Mouse (Mus musculus) cerebellum, adult 2 months (tissue): Measurements from ENCODE around the gene Pip5k1a. TPM values are rescaled to one million over a fixed set of nuclear protein-coding genes. Genes with fewer than 3 reads are reported as not detected.
"Not testable (repeated sequence)": the region's sequence is repeated elsewhere in the genome, so short reads cannot be mapped to it uniquely, and the experiment has no call there.

ENCODE experiments used
- DNase-seq, 2 experiments: peaks; one replicate each; pipeline ENCODE4 v3.0.0; 2021
- H3K27ac ChIP-seq: fragments of 200-500 bp; 2 replicates; pipeline ENCODE4 v1.5.1; 2012; ENCODE audit warnings: low read length, control low read depth, inconsistent platforms; ENCODE audit not compliant: insufficient read depth
- H3K27me3 ChIP-seq: fragments of 200-500 bp; 2 replicates; pipeline ENCODE4 v1.6.1; 2012; ENCODE audit warnings: inconsistent platforms, mild to moderate bottlenecking, low read length, moderate library complexity; ENCODE audit not compliant: control insufficient read depth, insufficient read depth
- H3K4me1 ChIP-seq: fragments of 200-500 bp; 2 replicates; pipeline ENCODE4 v1.6.1; 2011; ENCODE audit warnings: low read length; ENCODE audit not compliant: control insufficient read depth, insufficient read depth
- H3K4me3 ChIP-seq: fragments of 200-500 bp; replicated peaks from 2 replicates; pipeline ENCODE3; 2011; ENCODE audit warnings: mild to moderate bottlenecking, low read depth, low read length, control low read depth; ENCODE audit not compliant: insufficient read depth
- CTCF ChIP-seq: fragments of 200-500 bp; IDR thresholded peaks from 2 replicates; pipeline ENCODE4 v1.5.1; 2011; ENCODE audit warnings: low read depth, mild to moderate bottlenecking, control low read depth, low read length, moderate library complexity, borderline replicate concordance; ENCODE audit not compliant: insufficient read depth
- POLR2A ChIP-seq: fragments of 200-500 bp; IDR thresholded peaks from 2 replicates; pipeline ENCODE4 v1.6.1; 2011; ENCODE audit warnings: low read length, control low read depth, borderline replicate concordance; ENCODE audit not compliant: insufficient read depth
- WGBS: fragments of 180-500 bp; shearing (Covaris S2); methylation state at CpG from one replicate; pipeline ENCODE4 v1.1.7; 2018; 5-methylcytosine and 5-hydroxymethylcytosine counted together
- polyA plus RNA-seq: library from polyadenylated mRNA; depleted of rRNA; stranded (reverse); fragments of >200 nt; gene quantifications from 2 replicates; pipeline ENCODE4 v1.2.3, GENCODE M21; 2012

The Pip5k1a gene
- polyA plus RNA-seq, 1 experiment = 26.6 TPM

DNA sequence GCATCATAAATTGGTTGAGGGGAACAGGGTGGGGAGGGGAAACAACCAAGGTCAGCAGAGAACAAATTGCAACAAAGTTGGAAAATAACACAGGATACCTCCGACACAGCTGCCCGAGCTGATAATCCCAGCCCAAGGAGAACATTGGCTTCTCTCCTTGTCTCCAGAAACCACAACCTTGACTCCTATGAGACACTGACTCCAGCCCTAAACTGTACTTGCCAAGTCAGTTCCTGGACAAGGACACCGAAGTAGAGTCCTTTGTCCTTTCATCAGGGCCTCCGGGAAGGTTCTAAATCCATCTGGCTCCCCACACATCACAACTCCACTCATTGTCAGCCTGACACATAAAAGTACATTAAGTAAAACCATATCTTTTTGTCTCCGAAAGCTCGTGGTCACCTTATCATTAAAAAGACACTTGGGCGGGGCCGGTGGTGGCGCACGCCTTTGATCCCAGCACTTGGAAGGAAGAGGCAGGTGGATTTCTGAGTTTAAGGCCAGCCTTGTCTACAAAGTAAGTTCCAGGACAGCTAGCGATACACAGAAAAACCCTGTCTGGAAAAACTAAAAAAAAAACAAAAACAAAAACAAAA is 60.2 kb downstream of the Pip5k1a start:
- H3K27me3 ChIP-seq = no peaks in the 10 kb centered on the region
- no peaks in the 10 kb centered on the region for H3K4me1 ChIP-seq
- no peak for DNase-seq
- TF ChIP-seq CTCF (no peak), POLR2A (no peak)
- 84% methylated on average over 11 of the region's 11 CpGs for WGBS
- no peak overlapping the region for H3K4me3 ChIP-seq
- H3K27ac ChIP-seq = no peak overlapping the region

DNA sequence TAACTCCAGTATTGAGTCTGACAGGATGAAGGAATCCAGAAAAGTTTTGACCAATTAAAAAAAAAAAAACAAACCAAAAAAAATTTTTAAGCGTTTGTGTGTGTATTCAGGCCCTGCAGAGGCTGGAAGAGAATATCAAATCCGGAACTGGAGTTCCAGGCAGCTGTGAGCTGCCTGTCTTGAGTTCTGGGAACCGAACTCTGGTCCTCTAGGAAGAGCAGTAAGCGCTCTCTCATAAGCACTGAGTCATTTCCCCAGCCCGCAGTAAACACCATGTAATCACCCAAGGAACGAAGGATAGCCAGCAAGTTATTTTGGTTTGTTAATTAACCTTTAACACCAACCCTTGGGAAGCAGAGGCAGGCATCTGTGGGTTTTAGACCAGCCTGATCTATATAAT is 63.5 kb downstream of the Pip5k1a start:
- H3K27me3 ChIP-seq = no peaks in the 10 kb centered on the region
- no peak overlapping the region for H3K4me3 ChIP-seq
- no peak overlapping the region for H3K27ac ChIP-seq
- WGBS = 82% methylated on average over 6 of the region's 6 CpGs
- TF ChIP-seq CTCF (no peak), POLR2A (no peak)
- H3K4me1 ChIP-seq = no peaks in the 10 kb centered on the region; the same call in none of the 2 replicates
- DNase-seq = no peak

DNA sequence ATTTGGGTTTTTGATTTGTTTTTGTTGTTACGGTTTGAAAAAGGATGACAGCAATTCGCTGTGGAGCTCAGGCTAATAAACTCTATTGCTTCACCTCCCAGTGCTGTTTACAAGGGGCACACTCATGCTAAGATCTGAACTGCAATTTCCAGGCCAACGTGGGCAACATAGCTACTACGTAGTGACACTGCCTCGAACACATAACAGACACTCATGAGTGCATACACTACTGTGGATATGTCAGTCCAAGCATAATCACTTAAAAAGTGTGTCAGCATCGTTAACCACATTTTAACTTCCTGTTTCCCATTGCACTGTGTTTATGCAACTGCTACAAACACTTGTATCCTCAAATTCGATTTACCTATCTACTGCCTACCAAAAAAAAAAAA is 63.9 kb downstream of the Pip5k1a start:
- Histone ChIP-seq H3K4me3 (peak overlapping the region; percentile 68), H3K27ac (peak overlapping the region; percentile 4; the same call in 1 of the 2 replicates), H3K27me3 (no peaks in the 10 kb centered on the region), H3K4me1 (no peaks in the 10 kb centered on the region; the same call in none of the 2 replicates)
- no peak for DNase-seq
- WGBS = 24% methylated on average over 7 of the region's 7 CpGs
- no peak for TF ChIP-seq POLR2A
- TF ChIP-seq CTCF = no peak

DNA sequence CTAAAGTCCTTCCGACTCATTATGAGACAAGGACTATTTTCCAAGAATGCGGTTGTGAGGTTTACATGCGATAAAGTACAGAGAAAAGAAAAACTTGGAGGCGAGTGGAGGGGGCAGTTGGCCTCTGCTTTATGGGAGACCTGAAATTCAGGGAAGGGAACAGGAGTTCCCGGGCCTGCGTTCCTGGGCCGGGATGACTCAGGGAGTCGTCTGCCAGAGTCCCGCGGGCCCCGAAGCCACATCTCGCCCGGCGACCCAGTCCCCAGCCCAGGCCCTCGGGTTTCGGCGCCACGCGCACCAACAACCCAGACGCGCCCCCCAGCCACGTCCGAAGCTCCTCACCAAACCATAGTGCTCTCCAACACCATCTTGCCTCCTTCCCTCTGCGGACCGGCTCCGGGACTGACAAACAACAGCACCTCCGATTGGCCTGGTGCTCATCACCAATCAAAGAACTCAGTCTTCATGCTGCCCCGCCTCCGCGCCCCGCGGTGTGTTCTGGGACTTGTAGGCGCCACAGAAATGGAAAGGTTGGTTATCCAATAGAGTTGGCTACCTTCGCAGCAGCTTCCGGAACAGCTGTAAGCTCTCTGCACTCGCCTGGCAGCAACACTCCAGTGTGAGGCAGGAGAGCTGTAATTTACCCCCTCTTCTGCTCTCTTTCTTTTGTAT is 64.4 kb downstream of the Pip5k1a start, which contains the start of gene Psmd4:
TSS of gene Psmd4 (minus strand) at position 449 of the 672 bp plus-strand sequence.
- peak within 1 kb of the TSS; percentile 35 for H3K27ac ChIP-seq
- peak; percentile 98 for TF ChIP-seq POLR2A
- TF ChIP-seq CTCF = no peak
- under 1% methylated on average over 36 of the region's 36 CpGs for WGBS
- DNase-seq = peak; percentile 97
- H3K4me1 ChIP-seq = no peaks in the 10 kb centered on the region; the same call in none of the 2 replicates
- no peaks in the 10 kb centered on the region for H3K27me3 ChIP-seq
- peak within 1 kb of the TSS; percentile 68 for H3K4me3 ChIP-seq

DNA sequence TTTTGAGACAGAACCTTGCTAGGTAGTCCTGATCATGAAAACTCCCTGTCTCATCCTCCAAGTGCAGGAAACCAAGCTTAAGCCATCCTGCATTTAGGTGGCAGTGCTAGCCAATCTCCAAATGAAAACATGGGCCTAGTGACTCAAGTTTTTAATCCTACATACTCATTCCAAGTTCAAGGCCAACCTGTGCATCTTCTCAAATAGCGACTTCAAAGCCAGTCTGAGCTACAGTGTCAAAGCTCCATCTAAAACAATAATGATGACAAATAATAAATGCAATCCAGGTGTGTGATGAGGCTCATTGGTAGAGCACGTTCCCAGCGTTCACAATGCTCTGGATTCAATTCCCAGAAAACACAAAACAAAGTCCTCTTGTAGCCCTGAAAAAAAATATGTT is 65.1 kb downstream of the Pip5k1a start:
- WGBS = 14% methylated on average over 3 of the region's 3 CpGs
- Histone ChIP-seq H3K4me3 (peak overlapping the region; percentile 68), H3K27me3 (no peaks in the 10 kb centered on the region), H3K4me1 (peaks cover 1% of the 10 kb centered on the region), H3K27ac (no peak overlapping the region)
- no peak for DNase-seq
- TF ChIP-seq CTCF (no peak), POLR2A (no peak)

DNA sequence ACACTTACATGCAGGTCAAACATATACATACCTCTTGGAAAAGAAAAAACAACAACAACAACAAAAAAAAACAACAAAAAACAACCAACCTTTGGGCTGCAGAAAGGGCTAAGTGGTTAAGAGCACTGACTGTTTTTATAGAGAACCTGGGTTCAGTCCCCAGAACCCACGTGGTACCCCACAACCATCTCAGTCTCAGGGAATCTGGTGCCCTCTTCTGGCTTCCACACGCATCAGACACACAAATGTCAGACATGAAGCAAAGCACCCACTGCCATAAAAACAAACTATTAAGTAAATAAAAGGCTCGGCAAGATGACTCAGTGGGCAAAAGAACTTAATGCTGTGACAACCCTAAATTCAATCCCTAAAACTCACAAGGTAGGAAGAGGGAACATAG is 76.8 kb downstream of the Pip5k1a start:
- Histone ChIP-seq H3K4me3 (no peak overlapping the region), H3K4me1 (peaks cover 3% of the 10 kb centered on the region; the same call in 1 of the 2 replicates), H3K27ac (no peak overlapping the region), H3K27me3 (no peaks in the 10 kb centered on the region)
- no peak for DNase-seq
- no peak for TF ChIP-seq CTCF
- no peak for TF ChIP-seq POLR2A
- WGBS = 70% methylated on average over 3 of the region's 3 CpGs

DNA sequence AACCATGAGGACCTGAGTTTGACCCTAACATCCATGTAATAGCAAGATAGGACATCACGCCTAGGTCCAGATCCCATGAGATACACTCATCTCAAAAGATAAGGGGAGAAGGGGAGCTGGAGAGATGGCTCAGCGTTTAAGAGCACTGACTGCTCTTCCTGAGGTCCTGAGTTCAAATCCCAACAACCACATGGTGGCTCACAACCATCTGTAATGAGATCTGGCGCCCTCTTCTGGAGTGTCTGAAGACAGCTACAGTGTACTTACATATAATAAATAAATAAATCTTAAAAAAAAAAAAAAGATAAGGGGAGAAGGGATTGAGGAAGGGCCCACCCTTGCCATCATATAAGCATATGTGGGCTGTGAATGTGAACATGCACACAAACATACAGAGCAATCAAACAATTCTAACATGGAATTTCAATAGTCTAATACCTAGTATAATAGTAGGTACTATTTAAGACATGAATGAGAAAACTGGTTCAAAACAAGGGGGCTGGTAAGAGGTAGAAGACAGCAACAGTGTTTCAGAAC is 77.4 kb downstream of the Pip5k1a start:
- 68% methylated on average over 3 of the region's 3 CpGs for WGBS
- H3K27ac ChIP-seq, DNase-seq: not testable (repeated sequence)

DNA sequence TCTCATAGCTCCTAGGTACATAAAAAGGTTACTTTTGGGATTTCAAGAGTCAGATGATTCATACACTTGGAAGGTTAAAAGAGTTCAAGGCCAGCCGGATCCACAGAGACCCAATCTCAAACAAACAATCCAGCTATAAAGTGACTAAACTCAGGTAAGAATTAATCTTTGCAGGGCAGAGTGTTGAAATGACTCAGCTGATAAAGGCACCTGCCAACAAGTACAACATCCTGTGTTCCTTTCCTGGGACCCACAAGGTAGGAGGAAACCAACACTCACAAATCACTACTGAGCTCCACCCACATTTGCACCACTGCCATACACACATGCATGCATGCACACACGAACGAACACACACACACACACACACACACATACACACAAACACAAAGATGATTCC is 78.1 kb downstream of the Pip5k1a start:
- TF ChIP-seq POLR2A (no peak), CTCF (no peak)
- Histone ChIP-seq H3K27me3 (no peaks in the 10 kb centered on the region), H3K27ac (no peak overlapping the region), H3K4me3 (no peak overlapping the region), H3K4me1 (peaks cover 8% of the 10 kb centered on the region)
- WGBS = 72% methylated on average over 3 of the region's 3 CpGs
- DNase-seq = no peak

More for the DNA sequence above, 77.4 kb downstream of the Pip5k1a start:
- H3K4me3 ChIP-seq, H3K4me1 ChIP-seq, H3K27me3 ChIP-seq: not testable (repeated sequence)
